In genomic region chr3:59257740-59258664, GRCm38 (mm10) we compare ENCODE assay signal across 11 mouse cellular contexts. TPM values are rescaled to one million over a fixed set of nuclear protein-coding genes. Genes with fewer than 3 reads are reported as not detected.
DNase-seq lines count a peak whose midpoint lies in the region; ATAC-seq and TF ChIP-seq lines count a peak whose summit lies in the region.
"Had no signal": no experiment of that assay in that cellular context is flagged by ENCODE, and none has a peak within 500 bp of the region (broad histone marks: within the 10 kb centered on the region; RNA-seq: fewer than 3 reads in every experiment).

No protein-coding gene starts in this region.

- peak; percentile 70; the same call in 1 of the 2 replicates for ATAC-seq in limb, embryonic 11.5 days (ENCODE audit: insufficient number of reproducible peaks, low FRiP score, low TSS enrichment, low read depth)
- no peak for ATAC-seq in midbrain, embryonic 15.5 days (replicated peaks)

- no peak for TF ChIP-seq CTCF in CH12.LX (conservative IDR thresholded peaks at IDR 0.05 in 1 of 2, IDR thresholded peaks at IDR 0.05 in 1 of 2; ENCODE audit: low read depth in 2 of 2, low read length in 2 of 2)

- TF ChIP-seq EP300 in CH12.LX (IDR thresholded peaks at IDR 0.05; ENCODE audit: low read length), result peak; percentile 20; the same call in 1 of the 2 replicates

- H3K36me3 ChIP-seq in CH12.LX (replicated peaks in 1 of 2; ENCODE audit: control insufficient read depth in 1 of 2, insufficient read depth in 1 of 2, low read length in 1 of 2), result peaks cover 0 to 2% of the 10 kb centered on the region in 2 experiments
- no peaks in the 10 kb centered on the region for H3K36me3 ChIP-seq in limb, embryonic 11.5 days (ENCODE audit: control insufficient read depth, insufficient read depth, low read length)
- no peaks in the 10 kb centered on the region for H3K36me3 ChIP-seq in midbrain, embryonic 15.5 days (replicated peaks)
- H3K36me3 ChIP-seq: hindbrain, embryonic 12.5 days had no signal

- no peak overlapping the region for H3K9ac ChIP-seq in CH12.LX (ENCODE audit: insufficient read depth, low read depth)
- no peak overlapping the region for H3K9ac ChIP-seq in limb, embryonic 11.5 days (ENCODE audit: low read length)
- no peak overlapping the region for H3K9ac ChIP-seq in midbrain, embryonic 15.5 days
- H3K9ac ChIP-seq: hindbrain, embryonic 12.5 days had no signal

- in situ Hi-C loops in CH12.LX (cut with MboI; ENCODE audit: low pct_ligation_motif_present, low pct_unique_long_range_greater_than_20kb, low sequenced_read_pairs), result no loop called here

- WGBS in limb, embryonic 11.5 days, result 55% methylated on average over 20 of the region's 20 CpGs
- WGBS in midbrain, embryonic 15.5 days, result 91% methylated on average over 20 of the region's 20 CpGs

- no peak; the same call in 1 of the 2 replicates for TF ChIP-seq RAD21 in CH12.LX (IDR thresholded peaks at IDR 0.05; ENCODE audit: low read depth, low read length)

- dilution Hi-C loops in CH12.LX (cut with MboI; ENCODE audit: extremely low pct_ligation_motif_present, extremely low pct_unique_long_range_greater_than_20kb, low sequenced_read_pairs), result no loop called here

- H3K4me3 ChIP-seq in CH12.LX (replicated peaks in 1 of 3; ENCODE audit: low read depth in 2 of 3, low read length in 2 of 3, poor library complexity in 1 of 3), result no peak overlapping the region
- H3K4me3 ChIP-seq in limb, embryonic 11.5 days (ENCODE audit: low read depth, low read length), result no peak overlapping the region
- H3K4me3 ChIP-seq in midbrain, embryonic 15.5 days, result no peak overlapping the region
- H3K4me3 ChIP-seq: hindbrain, embryonic 12.5 days; myocyte had no signal

- no peak overlapping the region for H3K27ac ChIP-seq in CH12.LX (ENCODE audit: insufficient read depth, low read depth)
- no peak overlapping the region for H3K27ac ChIP-seq in limb, embryonic 11.5 days (replicated peaks; ENCODE audit: low read depth, low read length)
- H3K27ac ChIP-seq in midbrain, embryonic 15.5 days, result no peak overlapping the region
- H3K27ac ChIP-seq: hindbrain, embryonic 12.5 days; macrophage had no signal

- H3K79me2 ChIP-seq in CH12.LX (replicated peaks; ENCODE audit: control insufficient read depth, extremely low read depth, insufficient read depth, poor library complexity, severe bottlenecking), result no peaks in the 10 kb centered on the region

- H3K4me2 ChIP-seq in CH12.LX (ENCODE audit: insufficient read depth, low read depth, poor library complexity, severe bottlenecking), result peak overlapping the region; percentile 65
- H3K4me2 ChIP-seq in limb, embryonic 11.5 days (ENCODE audit: low read depth, severe bottlenecking), result peak overlapping the region; percentile 13; the same call in 1 of the 2 replicates
- no peak overlapping the region for H3K4me2 ChIP-seq in midbrain, embryonic 15.5 days
- H3K4me2 ChIP-seq: hindbrain, embryonic 12.5 days had no signal

- H3K4me1 ChIP-seq in CH12.LX (ENCODE audit: control insufficient read depth in 1 of 2, insufficient read depth in 2 of 2), result peaks cover 11 to 56% of the 10 kb centered on the region in 2 experiments
- peaks cover 12% of the 10 kb centered on the region; the same call in 1 of the 2 replicates for H3K4me1 ChIP-seq in limb, embryonic 11.5 days (ENCODE audit: control insufficient read depth, insufficient read depth, low read length)
- peaks cover 10% of the 10 kb centered on the region for H3K4me1 ChIP-seq in midbrain, embryonic 15.5 days

- no peak for TF ChIP-seq POLR2A in CH12.LX (IDR thresholded peaks at IDR 0.05; ENCODE audit: low read depth, low read length)

- no peaks in the 10 kb centered on the region for H3K9me3 ChIP-seq in CH12.LX (replicated peaks; ENCODE audit: low read length)
- H3K9me3 ChIP-seq in limb, embryonic 11.5 days (ENCODE audit: control insufficient read depth, low read length), result no peaks in the 10 kb centered on the region
- H3K9me3 ChIP-seq in midbrain, embryonic 15.5 days, result no peaks in the 10 kb centered on the region
- H3K9me3 ChIP-seq: hindbrain, embryonic 12.5 days had no signal

- H3K27me3 ChIP-seq in CH12.LX (replicated peaks), result no peaks in the 10 kb centered on the region
- H3K27me3 ChIP-seq in limb, embryonic 11.5 days (ENCODE audit: control insufficient read depth, insufficient read depth, low read length), result no peaks in the 10 kb centered on the region
- no peaks in the 10 kb centered on the region for H3K27me3 ChIP-seq in midbrain, embryonic 15.5 days (replicated peaks)
- H3K27me3 ChIP-seq: hindbrain, embryonic 12.5 days had no signal

- peak; percentile 26 to 30 for DNase-seq in frontal cortex, postnatal 36 days (ENCODE audit: low spot score in 2 of 2)
- DNase-seq in frontal cortex, postnatal 14 days (ENCODE audit: low spot score in 2 of 2), result no peak
- peak; percentile 52 for DNase-seq in CH12.LX (ENCODE audit: extremely low read depth)
- peak; percentile 57 for DNase-seq in limb, embryonic 11.5 days (ENCODE audit: low spot score)
- DNase-seq in thymus, adult 18-20 months, result peak; percentile 82 to 87
- DNase-seq in lung, postnatal 36 days, result no peak
- DNase-seq: kidney, postnatal 36 days had no signal

TF ChIP-seq in CH12.LX, 34 proteins besides CTCF, POLR2A, EP300 and RAD21:
- 0 out of 2 replicates have a peak, but pooled peaks have one; percentile 80 for TF ChIP-seq CHD1 (IDR thresholded peaks at IDR 0.05; ENCODE audit: low read depth, low read length)
- no peak for TF ChIP-seq MAFK (IDR thresholded peaks at IDR 0.05; ENCODE audit: insufficient replicate concordance, low read length)
- TF ChIP-seq MAZ (IDR thresholded peaks at IDR 0.05; ENCODE audit: low read depth, low read length), result 0 out of 2 replicates have a peak, but pooled peaks have one; percentile 18
- TF ChIP-seq TCF12 (IDR thresholded peaks at IDR 0.05; ENCODE audit: low read depth, low read length), result peak; percentile 54; the same call in 1 of the 2 replicates
- TF ChIP-seq ETS1 (conservative IDR thresholded peaks at IDR 0.05; ENCODE audit: low read depth, low read length), result no peak; the same call in 1 of the 2 replicates
- no peak for TF ChIP-seq MAX (IDR thresholded peaks at IDR 0.05; ENCODE audit: low read length)
TF ChIP-seq in CH12.LX: peak in this region for 3.

RNA-seq across cellular contexts. Expression of gene P2ry12, which starts 4.7 kb away (rescaled TPM):
- total RNA-seq in CH12.LX (2012; rRNA removed) (0.30 and 0.63 TPM in 2 replicates), CH12.LX (2014; rRNA removed) (0.59 and 0.97 TPM in 2 replicates)
- 0.33 and 0.76 TPM in 2 replicates for polyA plus RNA-seq in CH12.LX (2012; ENCODE audit: insufficient read length, low read depth)
- polyA plus RNA-seq in limb, embryonic 11.5 days (2014; fragmentation: Nextera tagmentation; extraction: Ambion mirVana), result 0.60 and 0.93 TPM in 2 replicates
- polyA plus RNA-seq in midbrain, embryonic 15.5 days (2015; fragmentation: Nextera tagmentation; extraction: Ambion mirVana), result 5.9 and 7.7 TPM in 2 replicates
- polyA plus RNA-seq: myocyte had no signal

RNA-seq across cellular contexts. Expression of gene P2ry13, which starts 47.3 kb away (rescaled TPM):
- 0.08 and 0.38 TPM in 2 replicates for total RNA-seq in CH12.LX (2012; rRNA removed)
- total RNA-seq in CH12.LX (2014; rRNA removed), result 1.2 and 1.3 TPM in 2 replicates
- polyA plus RNA-seq in CH12.LX (2012; ENCODE audit: insufficient read length, low read depth), result 1.1 and 1.2 TPM in 2 replicates
- 0.20 and 0.57 TPM in 2 replicates for polyA plus RNA-seq in limb, embryonic 11.5 days (2014; fragmentation: Nextera tagmentation; extraction: Ambion mirVana)
- 1.4 and 1.8 TPM in 2 replicates for polyA plus RNA-seq in midbrain, embryonic 15.5 days (2015; fragmentation: Nextera tagmentation; extraction: Ambion mirVana)
- polyA plus RNA-seq: myocyte had no signal

Comparison
In these comparisons a context has a peak if more than half of its experiments do, and no peak if none do; other contexts are left out.
1. DNase-seq: peak in frontal cortex, postnatal 36 days (2 of 2), CH12.LX (single experiment), limb, embryonic 11.5 days (single experiment) and thymus, adult 18-20 months (2 of 2); none in frontal cortex, postnatal 14 days (0 of 2) and lung, postnatal 36 days (single experiment).